Mouse (Mus musculus) liver, adult 2 months (tissue): ENCODE data around the gene Dock1. TPM values are rescaled to one million over a fixed set of nuclear protein-coding genes. Genes with fewer than 3 reads are reported as not detected.
A peak's percentile ranks its signal among the peaks of the same experiment; 100 is the strongest.

Source experiments
- DNase-seq: peaks from one replicate; pipeline ENCODE4 v3.0.0-alpha.2; 2011; ENCODE audit warnings: low read depth, low spot score; ENCODE audit errors: extremely low read depth
- H3K27ac ChIP-seq: fragments of 200-500 bp; replicated peaks from 2 replicates; pipeline ENCODE4 v1.5.1; 2012; ENCODE audit warnings: low read depth, mild to moderate bottlenecking, control low read depth, inconsistent platforms, low read length; ENCODE audit not compliant: insufficient read depth
- H3K27me3 ChIP-seq: fragments of 200-500 bp; 2 replicates; pipeline ENCODE4 v1.6.1; 2012; ENCODE audit warnings: mild to moderate bottlenecking, moderate library complexity, low read length, inconsistent platforms; ENCODE audit not compliant: control insufficient read depth, insufficient read depth
- H3K36me3 ChIP-seq: fragments of 200-500 bp; 2 replicates; pipeline ENCODE4 v1.6.1; 2012; ENCODE audit warnings: low read length, inconsistent platforms; ENCODE audit not compliant: control insufficient read depth, insufficient read depth
- H3K4me1 ChIP-seq: fragments of 200-500 bp; 2 replicates; pipeline ENCODE4 v1.6.1; 2011; ENCODE audit warnings: low read length; ENCODE audit not compliant: control insufficient read depth, insufficient read depth
- H3K4me3 ChIP-seq: fragments of 200-500 bp; 2 replicates; pipeline ENCODE4 v1.5.1; 2011; ENCODE audit warnings: low read depth, mild to moderate bottlenecking, control low read depth, low read length, moderate library complexity; ENCODE audit not compliant: insufficient read depth
- H3K79me2 ChIP-seq: fragments of 200-500 bp; 2 replicates; pipeline ENCODE4 v1.6.1; 2012; ENCODE audit warnings: inconsistent platforms, mild to moderate bottlenecking, low read length, moderate library complexity; ENCODE audit not compliant: control insufficient read depth, insufficient read depth
- H3K9ac ChIP-seq: fragments of 200-500 bp; 2 replicates; pipeline ENCODE4 v1.6.1; 2012; ENCODE audit warnings: low read depth, mild to moderate bottlenecking, control low read depth, inconsistent platforms, low read length
- CTCF ChIP-seq: fragments of 200-500 bp; IDR thresholded peaks from 2 replicates; pipeline ENCODE4 v1.5.1; 2011; ENCODE audit warnings: low read depth, low read length, control low read depth
- POLR2A ChIP-seq: fragments of 200-500 bp; IDR thresholded peaks from 2 replicates; pipeline ENCODE4 v1.6.1; 2011; ENCODE audit warnings: low read length, control low read depth; ENCODE audit not compliant: insufficient read depth; ENCODE audit errors: extremely low read depth
- WGBS: fragments of 180-500 bp; shearing (Covaris S2); methylation state at CpG from one replicate; pipeline ENCODE4 v1.1.7; 2018; 5-methylcytosine and 5-hydroxymethylcytosine counted together
- polyA plus RNA-seq: library from polyadenylated mRNA; depleted of rRNA; stranded (reverse); fragments of >200 nt; gene quantifications from 2 replicates; pipeline ENCODE4 v1.2.3, GENCODE M21; 2012
- total RNA-seq: library from RNA; depleted of rRNA; stranded (reverse); fragments of >200 nt; gene quantifications from 2 replicates; pipeline ENCODE4 v1.2.3, GENCODE M21; 2014

Gene Dock1
- total and polyA plus RNA-seq, 2 experiments: 2.4 to 17.0 TPM

DNA sequence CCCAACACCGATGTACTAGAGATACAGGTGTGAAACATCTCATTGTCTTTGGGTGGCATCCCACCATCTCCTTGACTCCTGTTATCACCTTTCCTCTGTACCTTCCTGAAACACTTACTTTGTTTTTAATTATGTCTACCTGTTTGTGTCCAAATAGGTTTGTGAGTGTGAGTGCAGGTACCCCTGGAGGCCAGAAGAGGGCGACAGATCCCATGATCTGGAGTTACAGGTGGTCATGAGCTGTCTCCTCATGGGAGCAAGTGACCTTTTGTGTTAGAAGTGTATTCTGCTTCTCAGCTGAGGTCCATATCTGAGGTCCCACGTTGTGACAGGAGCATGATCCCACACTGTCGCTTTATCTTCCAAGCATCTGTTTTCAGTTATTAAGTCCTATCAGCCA lies 290.4 kb downstream of the Dock1 start:
- Histone ChIP-seq H3K27me3 (no peaks in the 10 kb centered on the region), H3K9ac (no peak overlapping the region), H3K4me3 (no peak overlapping the region), H3K4me1 (no peaks in the 10 kb centered on the region), H3K27ac (no peak overlapping the region), H3K79me2 (no peaks in the 10 kb centered on the region), H3K36me3 (no peaks in the 10 kb centered on the region)
- DNase-seq: peak; percentile 8
- peak; percentile 73 for TF ChIP-seq CTCF
- no peak for TF ChIP-seq POLR2A
- 75% methylated on average over 4 of the region's 4 CpGs for WGBS

DNA sequence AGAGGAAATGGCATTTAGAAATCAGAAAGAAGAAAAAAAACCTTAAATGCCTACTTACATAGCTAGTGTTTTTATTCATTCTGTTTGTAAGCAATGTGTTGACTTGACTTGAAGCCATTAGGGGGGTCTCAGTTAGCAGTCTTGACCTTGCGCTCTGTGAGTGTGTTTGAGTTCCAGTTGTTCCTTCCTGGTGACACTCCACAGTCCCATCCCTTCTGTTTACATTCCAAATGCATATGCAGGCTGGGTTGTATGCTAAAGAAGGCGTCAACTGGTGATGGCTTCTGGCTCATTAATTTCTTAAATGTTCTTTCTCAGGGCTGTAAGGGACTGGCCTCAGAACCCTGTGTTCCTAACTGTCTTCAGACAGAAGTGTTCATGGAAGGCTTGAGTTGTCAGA lies 291.2 kb downstream of the Dock1 start:
- H3K4me1 ChIP-seq: no peaks in the 10 kb centered on the region
- no peaks in the 10 kb centered on the region for H3K27me3 ChIP-seq
- no peak for DNase-seq
- no peak overlapping the region for H3K27ac ChIP-seq
- H3K9ac ChIP-seq: no peak overlapping the region
- TF ChIP-seq CTCF (no peak), POLR2A (no peak)
- no peaks in the 10 kb centered on the region for H3K36me3 ChIP-seq
- H3K4me3 ChIP-seq: no peak overlapping the region
- WGBS: 92% methylated on average over 2 of the region's 2 CpGs
- H3K79me2 ChIP-seq: no peaks in the 10 kb centered on the region

DNA sequence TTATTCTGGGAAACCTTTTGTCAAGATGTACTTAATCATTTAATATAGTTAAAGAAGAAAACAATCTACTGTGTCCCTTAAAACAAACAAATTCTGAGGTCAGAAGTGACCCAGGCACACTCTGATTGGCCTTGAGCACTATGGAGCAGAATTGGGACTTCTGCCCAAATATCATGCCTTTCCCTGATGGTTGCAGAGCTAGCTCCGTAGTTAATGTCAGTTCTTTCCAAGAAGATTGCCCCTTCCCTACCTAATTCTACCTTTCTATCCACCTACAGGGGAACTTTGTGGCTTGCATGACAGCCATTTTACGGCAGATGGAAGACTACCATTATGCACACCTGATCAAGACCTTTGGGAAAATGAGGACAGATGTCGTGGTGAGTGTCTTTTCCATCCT lies 319.8 kb downstream of the Dock1 start:
- no peaks in the 10 kb centered on the region for H3K79me2 ChIP-seq
- no peaks in the 10 kb centered on the region for H3K27me3 ChIP-seq
- H3K9ac ChIP-seq: no peak overlapping the region
- H3K36me3 ChIP-seq: peaks cover 6% of the 10 kb centered on the region
- no peak for DNase-seq
- no peak overlapping the region for H3K27ac ChIP-seq
- H3K4me1 ChIP-seq: no peaks in the 10 kb centered on the region
- 93% methylated on average over 3 of the region's 3 CpGs for WGBS
- TF ChIP-seq CTCF (no peak), POLR2A (no peak)
- no peak overlapping the region for H3K4me3 ChIP-seq

DNA sequence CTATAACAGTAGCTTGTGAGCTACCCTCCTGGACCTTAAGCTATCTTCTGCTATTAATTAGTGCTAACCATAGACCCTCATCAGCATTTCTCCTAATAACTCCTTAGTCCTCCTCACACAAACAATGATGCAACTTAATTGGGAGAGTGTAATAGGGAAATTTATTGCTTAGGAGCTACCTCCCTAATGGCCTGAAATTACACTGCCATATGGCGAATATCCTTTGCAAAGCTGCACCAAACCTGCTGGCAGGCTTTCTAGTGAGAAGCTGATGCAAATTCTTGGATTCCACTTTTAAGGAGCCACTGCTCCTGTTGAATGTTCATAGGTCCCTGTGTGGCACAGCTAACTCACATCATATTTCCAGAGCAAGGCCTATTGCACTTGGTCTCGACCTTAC lies 320.5 kb downstream of the Dock1 start:
- Histone ChIP-seq H3K9ac (no peak overlapping the region), H3K4me3 (no peak overlapping the region), H3K36me3 (peaks cover 6% of the 10 kb centered on the region), H3K79me2 (no peaks in the 10 kb centered on the region), H3K27ac (no peak overlapping the region), H3K27me3 (no peaks in the 10 kb centered on the region), H3K4me1 (no peaks in the 10 kb centered on the region)
- DNase-seq: no peak
- TF ChIP-seq POLR2A (no peak), CTCF (no peak)
- 96% methylated on average over 2 of the region's 2 CpGs for WGBS

DNA sequence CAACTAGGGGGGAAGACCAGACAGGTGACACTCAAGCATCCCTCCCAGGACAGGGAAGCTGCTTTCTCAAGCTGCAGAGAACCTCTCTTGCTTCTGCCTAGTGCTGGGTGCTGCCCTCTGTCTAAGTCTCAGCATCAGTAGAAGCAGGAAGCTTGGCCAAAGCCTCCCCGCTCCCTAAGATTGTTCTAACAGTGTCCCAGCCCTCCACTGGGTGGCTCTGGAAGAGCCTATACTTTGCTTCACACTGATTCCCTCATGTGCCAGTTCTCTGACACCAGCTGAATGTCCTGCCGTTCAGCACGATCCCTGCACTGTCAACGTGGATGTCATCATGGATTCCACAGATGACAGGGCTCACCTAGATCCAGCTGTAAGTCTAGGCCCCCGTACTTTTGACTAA lies 324.5 kb downstream of the Dock1 start:
- no peak overlapping the region for H3K9ac ChIP-seq
- H3K36me3 ChIP-seq: peaks cover 6% of the 10 kb centered on the region
- TF ChIP-seq POLR2A (no peak), CTCF (no peak)
- 92% methylated on average over 5 of the region's 5 CpGs for WGBS
- H3K4me1 ChIP-seq: no peaks in the 10 kb centered on the region
- H3K4me3 ChIP-seq: no peak overlapping the region
- no peaks in the 10 kb centered on the region for H3K79me2 ChIP-seq
- no peak for DNase-seq
- no peak overlapping the region for H3K27ac ChIP-seq
- H3K27me3 ChIP-seq: no peaks in the 10 kb centered on the region

DNA sequence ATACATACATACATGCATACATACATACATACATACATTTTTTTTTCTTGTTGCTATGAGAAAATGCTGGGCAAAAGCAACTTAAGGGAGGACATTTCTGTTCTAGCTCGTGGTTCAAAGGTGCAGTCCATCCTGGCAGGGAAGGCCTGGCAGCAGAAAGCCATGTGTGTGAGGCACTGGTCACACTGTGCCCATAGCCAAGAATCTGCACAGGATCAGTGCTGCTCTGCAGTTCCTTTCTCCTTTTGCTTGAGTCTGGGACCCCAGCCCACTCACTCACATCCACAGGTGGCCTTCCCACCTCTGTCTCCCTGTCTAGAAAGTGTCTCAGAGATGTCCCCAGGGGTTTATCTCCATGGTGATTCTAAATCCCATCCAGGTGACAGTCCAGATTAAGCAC lies 331.8 kb downstream of the Dock1 start:
- Histone ChIP-seq H3K27me3 (no peaks in the 10 kb centered on the region), H3K27ac (no peak overlapping the region), H3K4me3 (no peak overlapping the region), H3K9ac (no peak overlapping the region), H3K4me1 (no peaks in the 10 kb centered on the region), H3K79me2 (no peaks in the 10 kb centered on the region), H3K36me3 (no peaks in the 10 kb centered on the region)
- no peak for DNase-seq
- TF ChIP-seq CTCF (no peak), POLR2A (no peak)
- 92% methylated on average over 1 of the region's 1 CpGs for WGBS
